Mouse (Mus musculus): Measurements from ENCODE around the gene Xpo6.
A peak's percentile ranks its signal among the peaks of the same experiment; 100 is the strongest.

Xpo6 gene

DNA sequence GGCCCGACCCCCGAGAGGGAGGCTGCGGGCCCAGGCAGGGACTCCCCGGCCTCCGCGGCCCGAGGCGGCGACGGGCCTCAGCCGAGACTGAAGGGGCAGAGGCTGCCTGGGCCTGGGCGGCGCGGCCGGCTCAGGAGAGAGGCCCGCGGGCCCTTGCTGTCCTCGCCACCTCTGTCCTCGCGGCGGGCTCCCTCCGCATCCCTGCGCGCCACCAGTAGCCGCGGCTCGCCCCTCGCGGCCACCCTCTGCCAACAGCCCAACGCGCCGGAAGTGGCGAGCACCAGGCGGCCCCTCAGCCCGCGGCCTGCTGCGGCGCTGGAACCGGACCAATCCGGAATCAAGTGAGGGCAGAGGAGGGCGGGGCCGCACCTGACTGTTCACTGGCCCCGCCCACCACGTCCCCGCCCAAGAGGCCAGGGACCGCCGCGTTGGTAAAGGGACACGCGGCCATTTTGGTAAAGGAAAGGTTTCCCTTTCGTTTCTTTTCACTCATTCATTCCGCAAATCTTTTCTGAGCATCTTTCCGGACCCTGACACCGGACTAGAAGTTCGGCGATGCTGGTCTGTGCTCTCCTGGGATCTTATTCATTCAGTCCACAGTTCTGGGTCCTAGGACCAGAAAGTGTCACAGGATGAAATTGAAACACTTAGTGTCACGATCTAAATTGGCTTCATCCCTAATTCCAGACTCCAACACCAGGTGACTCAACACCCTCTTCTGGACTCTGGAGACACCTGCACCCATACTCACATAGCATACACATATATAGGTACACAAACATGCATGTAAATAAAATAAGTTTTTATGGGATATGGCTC, at the start of gene Xpo6:
Xpo6 (minus strand) TSS at position 324 of the 819 bp plus-strand sequence.
- DNase-seq (ENCODE audit: extremely low spot score, low spot score), result peak; percentile 97

GRCm38 (mm10) chr7:126249986-126250385, 49.7 kb upstream of the Xpo6 start:
- DNase-seq (ENCODE audit: extremely low spot score, low spot score), result no peak

DNA sequence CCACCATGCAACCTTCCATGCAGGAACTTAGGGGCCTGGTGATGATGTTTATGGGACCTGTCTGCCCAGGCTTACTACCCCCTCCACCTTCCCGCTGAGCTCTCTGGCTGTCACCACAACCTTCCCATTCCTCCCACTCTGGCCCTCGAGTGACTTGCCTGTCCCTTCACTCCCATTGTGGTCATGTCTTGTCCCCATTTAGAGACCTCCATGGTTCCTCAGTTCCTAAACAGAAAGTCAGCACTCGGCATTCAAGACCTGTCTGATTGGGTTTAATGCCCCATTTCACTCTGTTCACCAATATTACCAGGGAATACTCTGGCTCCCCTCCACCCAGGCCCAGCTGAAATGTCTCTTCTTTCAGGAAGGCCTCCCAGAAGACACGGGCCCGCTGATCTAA, 48.8 kb upstream of the Xpo6 start:
- no peak for DNase-seq (ENCODE audit: extremely low spot score, low spot score)

GRCm38 (mm10) chr7:126248641-126249141, 48.4 kb upstream of the Xpo6 start:
- no peak for DNase-seq (ENCODE audit: extremely low spot score, low spot score)

DNA sequence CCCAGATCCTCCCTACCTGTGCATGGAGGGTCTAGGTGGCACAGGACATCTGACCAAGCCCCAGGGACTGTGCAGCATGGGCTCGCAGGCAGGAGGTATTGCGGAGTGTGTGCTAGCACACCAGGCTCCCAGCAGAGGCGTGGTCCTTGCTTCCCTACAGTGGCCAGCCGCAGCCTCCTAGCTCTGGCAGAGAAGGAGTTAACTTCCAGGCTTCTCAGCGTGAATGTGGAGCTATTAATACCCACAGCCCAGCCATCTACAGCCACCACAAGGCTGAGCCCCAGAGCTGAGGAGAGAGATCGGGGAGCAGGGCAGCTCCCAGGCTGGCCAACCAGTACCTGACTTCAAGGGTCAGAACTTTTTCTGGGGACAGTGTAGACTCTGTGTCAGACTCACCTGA, 47.8 kb upstream of the Xpo6 start:
- DNase-seq (ENCODE audit: extremely low spot score, low spot score), result no peak

DNA sequence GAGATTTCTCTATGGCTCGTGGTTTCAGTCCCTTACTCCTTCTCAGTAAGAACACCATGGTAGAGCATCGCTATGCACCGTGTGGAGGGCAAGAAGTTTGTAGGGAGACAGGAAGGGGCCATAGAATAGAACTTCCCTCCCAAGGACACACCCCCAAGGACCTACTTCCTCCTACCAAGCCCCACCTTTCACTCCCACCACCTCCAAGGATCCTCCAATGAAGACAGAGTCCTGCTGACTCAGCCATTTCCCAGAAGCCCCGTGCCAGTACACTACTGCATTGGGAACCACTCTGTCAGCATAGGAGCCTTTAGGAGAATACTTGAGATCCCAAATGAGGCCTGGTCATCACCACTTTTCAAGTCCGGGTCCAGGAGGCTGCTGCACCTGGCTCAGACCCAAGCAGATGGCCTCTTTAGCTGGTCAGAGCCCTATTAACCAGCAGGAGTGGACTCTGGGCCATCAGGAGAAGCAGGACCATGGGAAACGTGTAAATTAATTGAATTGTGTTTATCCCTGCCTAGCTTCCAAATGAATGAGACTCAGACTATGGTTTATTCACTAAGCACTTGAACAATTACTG, 44.0 kb upstream of the Xpo6 start:
- DNase-seq (ENCODE audit: extremely low spot score, low spot score), result no peak

DNA sequence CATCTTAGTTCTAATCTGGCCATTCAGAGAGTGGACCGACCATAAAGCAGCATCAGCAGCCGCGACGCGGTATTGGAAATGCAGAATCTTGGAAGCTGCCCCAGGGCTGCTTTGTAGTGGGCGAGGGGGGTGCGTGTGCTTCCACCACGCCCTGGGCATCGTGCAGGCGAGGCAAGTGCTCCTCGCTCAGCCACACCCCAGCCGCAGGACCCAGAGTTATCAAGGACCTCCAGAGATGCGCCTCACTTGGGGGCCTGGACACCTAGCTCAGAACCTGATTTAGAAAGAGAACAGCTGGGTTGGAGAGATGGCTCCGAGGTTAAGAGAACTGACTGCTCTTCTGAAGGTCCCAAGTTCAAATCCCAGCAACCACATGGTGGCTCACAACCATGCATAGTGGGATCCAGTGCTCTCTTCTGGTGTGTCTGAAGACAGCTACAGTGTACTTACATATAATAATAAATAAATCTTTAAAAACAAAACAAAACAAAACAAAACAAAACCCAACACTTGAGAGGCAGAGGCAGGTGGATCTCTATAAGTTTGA, 40.6 kb upstream of the Xpo6 start:
- DNase-seq (ENCODE audit: extremely low spot score, low spot score), result no peak

GRCm38 (mm10) chr7:126236794-126237192, 36.5 kb upstream of the Xpo6 start:
- no peak for DNase-seq (ENCODE audit: extremely low spot score, low spot score)

- no peak for DNase-seq (ENCODE audit: extremely low spot score, low spot score)
These were observed 35.9 kb upstream of the Xpo6 start for GRCm38 (mm10) chr7:126236083-126236793.

DNA sequence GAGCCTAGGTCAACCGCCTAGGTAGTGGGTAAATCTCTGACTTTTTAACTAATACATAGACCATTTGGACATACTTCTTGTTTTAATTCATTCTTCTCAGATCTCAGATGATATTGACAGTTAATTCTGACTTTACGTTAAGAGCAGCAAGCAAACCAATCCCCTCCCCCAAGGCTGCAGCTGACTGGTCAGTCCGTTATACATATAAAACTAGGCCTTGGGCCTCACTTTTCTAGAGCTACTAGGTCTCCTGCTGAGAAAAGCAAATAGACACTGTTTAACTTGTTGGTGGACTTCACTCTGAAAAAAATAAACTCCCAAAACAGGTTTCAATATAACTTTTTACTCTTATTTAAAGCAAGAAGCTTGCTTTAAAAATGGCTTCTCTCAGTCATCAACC, 34.3 kb upstream of the Xpo6 start:
- no peak for DNase-seq (ENCODE audit: extremely low spot score, low spot score)

- no peak for DNase-seq (ENCODE audit: extremely low spot score, low spot score)
These were observed 32.2 kb upstream of the Xpo6 start for GRCm38 (mm10) chr7:126232345-126233071.

DNA sequence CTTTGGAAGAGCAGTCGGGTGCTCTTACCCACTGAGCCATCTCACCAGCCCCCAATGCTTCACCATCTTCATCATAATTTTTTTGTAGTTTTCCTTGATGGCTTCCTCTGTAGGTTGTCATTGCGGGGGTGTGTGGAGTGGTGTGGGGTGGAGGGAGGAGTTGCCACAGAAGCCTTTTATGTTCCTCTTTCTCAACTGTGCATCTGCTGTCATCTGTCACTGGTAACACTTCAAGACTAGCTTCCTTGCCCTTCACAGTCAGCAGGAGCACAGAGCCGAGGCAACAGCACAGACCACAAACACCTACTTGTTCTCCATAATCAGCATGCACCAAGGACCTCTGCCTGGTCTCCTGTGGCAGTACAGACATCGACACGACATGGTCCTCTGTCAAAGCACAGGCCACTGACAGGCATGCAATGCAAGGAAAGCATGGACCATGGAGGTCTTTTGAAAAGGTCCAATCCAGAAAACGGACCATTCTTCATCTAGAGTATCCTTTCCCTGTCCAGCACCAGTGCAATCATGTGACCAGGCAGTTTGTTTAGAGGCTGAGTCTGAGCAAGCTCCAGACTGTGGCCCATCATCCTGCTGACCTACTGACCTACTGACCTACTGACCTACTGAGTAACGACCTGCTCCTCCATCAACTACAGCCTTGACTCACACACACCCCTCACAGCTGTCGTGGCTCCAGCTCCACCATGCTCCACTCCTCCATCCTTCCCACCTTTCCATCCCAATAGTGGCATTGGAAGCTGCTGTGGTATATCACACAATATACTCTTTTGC, 30.3 kb upstream of the Xpo6 start:
- no peak for DNase-seq (ENCODE audit: extremely low spot score, low spot score)

DNA sequence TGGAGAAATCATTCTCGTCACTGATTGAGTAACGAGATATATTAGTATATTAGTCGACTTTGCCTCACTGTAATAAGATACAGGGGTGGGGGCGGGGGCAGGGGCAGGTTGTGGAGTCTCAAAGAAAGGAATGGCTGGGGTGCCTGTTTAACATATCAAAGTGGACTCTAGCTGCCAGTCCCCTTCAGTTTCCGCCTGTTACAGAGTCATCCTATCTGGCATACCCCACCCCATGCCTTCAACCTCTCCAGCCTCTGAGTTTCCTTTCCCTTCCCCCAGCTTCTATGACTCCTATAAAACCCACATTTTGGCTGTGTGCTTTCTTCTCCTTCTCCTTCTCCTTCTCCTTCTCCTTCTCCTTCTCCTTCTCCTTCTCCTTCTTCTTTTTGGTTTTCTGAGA, 25.8 kb upstream of the Xpo6 start:
- no peak for DNase-seq (ENCODE audit: extremely low spot score, low spot score)

DNA sequence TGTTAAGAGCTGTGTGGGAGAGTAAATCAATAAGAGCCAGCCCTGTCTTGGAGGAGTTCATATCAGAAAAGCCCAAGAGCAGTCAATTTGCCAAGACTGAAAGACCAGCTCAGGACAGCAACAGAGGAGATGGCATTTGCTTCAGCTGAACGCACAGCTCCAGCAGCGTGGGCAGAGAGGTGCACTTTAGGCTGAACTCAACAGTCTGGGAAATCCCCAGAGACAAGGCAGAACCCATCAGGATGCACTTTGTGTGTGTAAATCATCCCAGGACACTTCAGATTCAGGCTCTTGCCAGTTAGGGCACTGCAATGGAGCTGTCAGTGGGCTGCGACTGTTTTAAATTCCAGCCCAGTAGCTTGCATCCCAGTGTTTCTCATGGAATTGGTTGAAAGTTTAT, 22.5 kb upstream of the Xpo6 start:
- no peak for DNase-seq (ENCODE audit: extremely low spot score, low spot score)

DNA sequence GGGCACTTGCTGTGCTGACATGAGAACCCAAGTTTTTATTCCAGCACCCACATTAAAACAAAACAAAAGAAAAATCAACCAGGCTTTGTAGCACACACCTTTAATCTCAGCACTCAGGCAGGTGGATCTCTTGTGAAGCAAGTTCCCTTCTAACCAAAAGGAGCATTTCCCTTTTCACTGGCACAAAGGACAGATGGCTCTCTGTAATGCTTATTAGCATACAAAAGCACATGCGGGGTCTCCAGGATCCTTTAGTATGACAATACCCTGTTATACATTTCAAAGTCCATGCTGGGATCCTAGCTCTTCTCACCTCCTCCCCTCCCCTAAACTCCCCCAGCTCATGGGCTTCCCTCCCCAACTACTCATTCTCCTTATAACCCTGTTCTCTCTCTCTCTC, 20.3 kb upstream of the Xpo6 start:
- no peak for DNase-seq (ENCODE audit: extremely low spot score, low spot score)

- no peak for DNase-seq (ENCODE audit: extremely low spot score, low spot score)
These were observed 18.0 kb upstream of the Xpo6 start for GRCm38 (mm10) chr7:126218311-126218710.

GRCm38 (mm10) chr7:126216867-126217266, 16.6 kb upstream of the Xpo6 start:
- no peak for DNase-seq (ENCODE audit: extremely low spot score, low spot score)

- DNase-seq (ENCODE audit: extremely low spot score, low spot score), result no peak
These were observed 10.6 kb upstream of the Xpo6 start for GRCm38 (mm10) chr7:126210856-126211255.

DNA sequence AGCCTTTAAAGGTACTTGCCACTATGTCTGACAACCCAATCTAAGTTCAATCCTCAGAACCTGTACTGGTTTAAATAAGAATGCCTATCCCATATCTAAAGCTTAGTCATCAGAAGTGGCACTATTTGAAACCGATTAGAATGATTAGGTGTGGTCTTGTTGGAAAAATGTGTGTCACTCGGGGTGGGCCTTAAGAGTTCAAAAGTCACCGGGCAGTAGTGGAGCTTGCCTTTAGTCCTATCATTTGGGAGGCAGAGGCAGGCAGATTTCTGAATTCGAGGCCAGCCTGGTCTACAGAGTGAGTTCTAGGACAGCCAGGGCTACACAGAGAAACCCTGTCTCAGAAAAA, 670 bp upstream of the Xpo6 start:
- no peak for DNase-seq (ENCODE audit: extremely low spot score, low spot score)

DNA sequence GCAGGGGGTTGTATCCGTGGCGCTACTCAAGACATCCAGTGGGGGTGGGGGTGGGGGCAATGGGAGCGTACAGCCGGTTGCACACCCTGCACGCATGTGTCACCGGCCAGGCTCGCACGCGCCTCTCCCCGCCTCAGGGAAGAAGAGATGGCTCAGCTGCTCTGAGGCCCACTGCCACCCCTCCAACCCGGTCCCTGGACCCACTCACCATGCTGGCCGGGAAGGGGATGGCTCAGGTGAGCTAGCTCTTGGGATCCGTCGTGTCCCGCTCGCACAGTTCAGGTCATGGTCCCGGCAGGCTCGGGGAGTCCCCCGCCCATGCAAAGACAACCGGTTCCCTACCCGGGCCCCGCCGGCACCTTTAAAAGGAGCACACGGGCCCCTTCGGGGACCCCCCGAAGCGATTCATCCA, 604 bp downstream of the Xpo6 start:
- peak; percentile 69 for DNase-seq (ENCODE audit: extremely low spot score, low spot score)

DNA sequence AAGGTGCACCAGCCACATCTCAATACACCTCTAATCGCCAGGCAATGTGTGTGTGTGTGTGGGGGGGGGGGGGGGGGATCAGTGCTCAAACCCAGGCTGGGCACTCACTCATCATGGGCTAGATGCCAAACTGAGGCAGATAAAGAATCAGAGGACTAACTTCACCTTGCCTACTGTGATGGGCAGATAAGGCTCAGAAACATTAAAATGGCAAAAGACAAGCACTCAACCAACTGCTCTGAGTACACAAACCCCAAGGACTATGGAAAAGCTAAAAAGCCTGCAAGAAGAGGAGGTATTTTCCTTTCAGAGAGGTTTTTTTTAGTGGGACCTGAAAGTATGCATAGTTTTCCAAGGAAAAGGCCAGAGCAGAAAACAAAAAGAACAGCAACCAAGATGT, 1.4 kb downstream of the Xpo6 start:
- no peak for DNase-seq (ENCODE audit: extremely low spot score, low spot score)

Data from neural tube, embryonic 10.5 days (tissue).